Mouse (Mus musculus): ENCODE results near the gene Klhdc7b.

Gene Klhdc7b

GRCm38 (mm10) chr15:89384617-89385016 lies at the start of gene Klhdc7b:
TSS of gene Klhdc7b (plus strand) at chr15:89384917.
- DNase-seq (ENCODE audit: extremely low read depth, low read depth): no peak

GRCm38 (mm10) chr15:89336422-89336821 lies 48.3 kb upstream of the Klhdc7b start:
- DNase-seq (ENCODE audit: extremely low read depth, low read depth): no peak

GRCm38 (mm10) chr15:89339696-89340095 lies 45.0 kb upstream of the Klhdc7b start:
- no peak for DNase-seq (ENCODE audit: extremely low read depth, low read depth)

- no peak for DNase-seq (ENCODE audit: extremely low read depth, low read depth)
Measured at GRCm38 (mm10) chr15:89340136-89340535, 44.6 kb upstream of the Klhdc7b start.

GRCm38 (mm10) chr15:89341678-89342077 lies 43.0 kb upstream of the Klhdc7b start:
- no peak for DNase-seq (ENCODE audit: extremely low read depth, low read depth)

GRCm38 (mm10) chr15:89343325-89343724 lies 41.4 kb upstream of the Klhdc7b start:
- DNase-seq (ENCODE audit: extremely low read depth, low read depth): no peak

- DNase-seq (ENCODE audit: extremely low read depth, low read depth): no peak
Measured at GRCm38 (mm10) chr15:89350447-89350846, 34.3 kb upstream of the Klhdc7b start.

GRCm38 (mm10) chr15:89351302-89351701 lies 33.4 kb upstream of the Klhdc7b start:
- DNase-seq (ENCODE audit: extremely low read depth, low read depth): no peak

GRCm38 (mm10) chr15:89352054-89352453 lies 32.7 kb upstream of the Klhdc7b start:
- no peak for DNase-seq (ENCODE audit: extremely low read depth, low read depth)

GRCm38 (mm10) chr15:89352795-89353194 lies 31.9 kb upstream of the Klhdc7b start:
- no peak for DNase-seq (ENCODE audit: extremely low read depth, low read depth)

GRCm38 (mm10) chr15:89353837-89354236 lies 30.9 kb upstream of the Klhdc7b start:
- no peak for DNase-seq (ENCODE audit: extremely low read depth, low read depth)

GRCm38 (mm10) chr15:89354455-89354854 lies 30.3 kb upstream of the Klhdc7b start:
- DNase-seq (ENCODE audit: extremely low read depth, low read depth): no peak

GRCm38 (mm10) chr15:89355241-89356187 lies 29.2 kb upstream of the Klhdc7b start, which contains the start of the genes Lmf2 and Ncaph2:
TSS of gene Lmf2 (minus strand) at chr15:89355659.
TSS of gene Ncaph2 (plus strand) at chr15:89355719.
- DNase-seq (ENCODE audit: extremely low read depth, low read depth): peak; percentile 74

GRCm38 (mm10) chr15:89356372-89356771 lies 28.3 kb upstream of the Klhdc7b start:
- DNase-seq (ENCODE audit: extremely low read depth, low read depth): peak; percentile 90

GRCm38 (mm10) chr15:89358784-89359183 lies 25.9 kb upstream of the Klhdc7b start:
- DNase-seq (ENCODE audit: extremely low read depth, low read depth): no peak

- DNase-seq (ENCODE audit: extremely low read depth, low read depth): no peak
Measured at GRCm38 (mm10) chr15:89363051-89363450, 21.7 kb upstream of the Klhdc7b start.

GRCm38 (mm10) chr15:89365141-89365551 lies 19.6 kb upstream of the Klhdc7b start:
- no peak for DNase-seq (ENCODE audit: extremely low read depth, low read depth)

- DNase-seq (ENCODE audit: extremely low read depth, low read depth): no peak
Measured at GRCm38 (mm10) chr15:89372068-89372467, 12.6 kb upstream of the Klhdc7b start.

GRCm38 (mm10) chr15:89372536-89372935 lies 12.2 kb upstream of the Klhdc7b start:
- DNase-seq (ENCODE audit: extremely low read depth, low read depth): no peak

GRCm38 (mm10) chr15:89373027-89373761 lies 11.5 kb upstream of the Klhdc7b start:
- peak; percentile 66 for DNase-seq (ENCODE audit: extremely low read depth, low read depth)

- peak; percentile 70 for DNase-seq (ENCODE audit: extremely low read depth, low read depth)
Measured at GRCm38 (mm10) chr15:89373762-89374248, 10.9 kb upstream of the Klhdc7b start, which contains the start of gene Sco2. TSS of gene Sco2 (minus strand) at chr15:89373846.

GRCm38 (mm10) chr15:89374340-89374739 lies 10.4 kb upstream of the Klhdc7b start:
- DNase-seq (ENCODE audit: extremely low read depth, low read depth): no peak

Measured in MEL-GATA-1-ER (cell line).